Mouse (Mus musculus): Measurements from ENCODE around the gene 5730455P16Rik. TPM values are rescaled to one million over a fixed set of nuclear protein-coding genes. Genes with fewer than 3 reads are reported as not detected.
"Not testable (repeated sequence)": the region's sequence is repeated elsewhere in the genome, so short reads cannot be mapped to it uniquely, and the experiment has no call there.

5730455P16Rik gene
- 28.0 and 31.6 TPM in 2 replicates for polyA plus RNA-seq (2016; fragmentation: Nextera tagmentation; extraction: Ambion mirVana)

DNA sequence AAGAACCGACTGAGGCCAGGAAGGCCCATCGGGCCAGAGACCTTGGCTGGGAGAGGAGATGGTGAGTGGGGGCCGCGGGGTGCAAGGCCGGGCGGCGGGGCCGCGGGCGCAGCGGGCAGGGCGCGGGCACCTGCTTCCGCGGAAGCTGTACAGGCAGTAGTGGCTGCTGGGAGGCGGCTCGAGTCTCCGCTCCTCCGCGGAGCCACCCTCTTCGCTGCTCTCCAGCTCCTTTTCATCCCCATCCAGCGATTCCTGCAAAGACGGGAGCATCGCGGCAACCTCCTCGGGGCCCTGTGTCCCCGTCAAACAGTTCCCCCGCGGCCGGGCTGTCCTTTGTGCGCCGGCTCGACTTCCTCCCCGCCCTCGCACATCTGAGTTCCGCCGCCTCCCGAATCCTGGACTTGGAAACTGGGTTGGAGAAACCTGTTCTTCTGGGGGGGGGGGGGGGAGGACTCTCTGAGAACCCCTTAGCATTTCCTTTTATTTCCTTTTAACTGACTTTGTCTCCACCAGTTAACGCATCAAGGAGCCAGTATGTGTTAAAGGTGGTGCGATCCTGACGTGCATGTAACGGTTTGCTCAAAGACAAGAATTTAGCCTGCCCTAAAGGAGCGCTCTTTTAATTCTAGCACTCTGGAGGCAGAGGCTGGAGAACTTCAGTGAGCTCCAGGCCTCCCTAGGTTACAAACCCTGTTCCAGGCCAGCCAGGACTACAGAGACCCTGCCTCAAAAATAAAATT, at the start of gene 5730455P16Rik:
Gene 5730455P16Rik (minus strand): TSS at position 323 of the 740 bp plus-strand sequence.
- no peaks in the 10 kb centered on the region for H3K27me3 ChIP-seq (replicated peaks)
- WGBS: 3% methylated on average over 43 of the region's 43 CpGs
- peak within 1 kb of the TSS; percentile 70 for H3K4me2 ChIP-seq (replicated peaks)
- H3K9ac ChIP-seq: peak within 1 kb of the TSS; percentile 95
- no peaks in the 10 kb centered on the region for H3K9me3 ChIP-seq
- no peaks in the 10 kb centered on the region for H3K4me1 ChIP-seq
- ATAC-seq (ENCODE audit: low FRiP score, low read depth): peak; percentile 65; the same call in 1 of the 2 replicates
- H3K4me3 ChIP-seq: peak within 1 kb of the TSS; percentile 80
- H3K36me3 ChIP-seq: peaks cover 22% of the 10 kb centered on the region
- peak within 1 kb of the TSS; percentile 82 for H3K27ac ChIP-seq

DNA sequence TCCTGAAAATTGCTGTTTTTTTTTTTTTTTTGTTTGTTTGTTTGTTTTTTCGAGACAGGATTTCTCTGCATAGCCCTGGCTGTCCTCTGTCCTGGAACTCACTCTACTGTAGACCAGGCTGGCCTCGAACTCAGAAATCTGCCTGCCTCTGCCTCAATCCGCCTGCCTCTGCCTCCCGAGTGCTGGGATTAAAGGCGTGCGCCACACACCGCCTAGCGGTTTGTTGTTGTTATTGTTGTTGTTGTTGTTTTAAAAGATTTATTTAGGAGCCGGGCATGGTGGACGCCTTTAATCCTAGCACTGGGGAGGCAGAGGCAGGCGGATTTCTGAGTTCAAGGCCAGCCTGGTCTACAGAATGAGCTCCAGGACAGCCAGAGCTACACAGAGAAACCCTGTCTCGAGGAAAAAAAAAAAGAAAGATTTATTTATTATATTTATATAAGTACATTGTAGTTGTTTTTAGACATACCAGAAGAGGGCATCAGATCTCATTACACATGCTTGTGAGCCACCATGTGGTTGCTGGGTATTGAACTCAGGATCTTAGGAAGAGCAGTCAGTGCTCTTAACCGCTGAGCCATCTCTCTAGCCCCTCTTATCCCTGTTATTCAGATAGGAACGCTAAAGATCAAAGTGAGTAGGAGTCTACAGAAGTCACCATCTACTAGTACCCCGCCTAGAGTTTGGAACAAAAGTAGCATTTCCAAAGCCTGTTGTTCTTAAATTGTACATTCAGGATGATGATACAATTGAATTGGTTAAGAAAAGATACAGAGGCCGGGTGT, 48.4 kb upstream of the 5730455P16Rik start:
- WGBS: 82% methylated on average over 16 of the region's 16 CpGs
- not testable (repeated sequence) for H3K27ac ChIP-seq; H3K9ac ChIP-seq; H3K36me3 ChIP-seq; H3K9me3 ChIP-seq; H3K27me3 ChIP-seq (replicated peaks); H3K4me2 ChIP-seq (replicated peaks); H3K4me1 ChIP-seq; ATAC-seq (ENCODE audit: low FRiP score, low read depth); H3K4me3 ChIP-seq

DNA sequence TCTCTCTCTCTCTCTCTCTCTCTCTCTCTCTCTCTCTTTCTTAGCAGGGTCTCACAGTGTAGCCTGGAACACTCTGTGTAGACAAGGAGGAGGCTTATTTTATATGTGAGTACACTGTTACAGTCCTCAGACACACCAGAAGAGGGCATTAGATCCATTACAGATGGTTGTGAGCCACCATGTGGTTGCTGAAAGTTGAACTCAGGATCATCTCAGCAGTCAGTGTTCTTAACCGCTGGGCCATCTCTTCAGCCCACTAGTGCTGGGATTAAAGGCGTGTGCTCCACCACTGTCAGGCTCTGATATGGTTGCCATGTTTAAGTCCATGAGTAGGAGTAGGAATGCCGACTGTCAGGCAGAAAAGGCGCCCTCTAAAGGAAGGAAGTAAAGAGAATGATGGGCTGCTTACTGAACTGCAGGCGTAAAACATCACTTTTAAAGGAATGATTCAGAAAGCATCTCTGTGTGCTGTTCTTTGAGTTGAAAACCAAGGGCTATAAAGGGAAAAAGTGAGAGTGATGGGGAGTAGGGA, 47.5 kb upstream of the 5730455P16Rik start:
- Histone ChIP-seq H3K36me3 (no peaks in the 10 kb centered on the region), H3K4me2 (replicated peaks) (no peak overlapping the region), H3K4me3 (no peak overlapping the region), H3K9me3 (no peaks in the 10 kb centered on the region), H3K4me1 (peaks cover 8% of the 10 kb centered on the region), H3K27ac (no peak overlapping the region), H3K9ac (no peak overlapping the region), H3K27me3 (replicated peaks) (no peaks in the 10 kb centered on the region)
- no peak for ATAC-seq (ENCODE audit: low FRiP score, low read depth)
- WGBS: 67% methylated on average over 5 of the region's 5 CpGs

DNA sequence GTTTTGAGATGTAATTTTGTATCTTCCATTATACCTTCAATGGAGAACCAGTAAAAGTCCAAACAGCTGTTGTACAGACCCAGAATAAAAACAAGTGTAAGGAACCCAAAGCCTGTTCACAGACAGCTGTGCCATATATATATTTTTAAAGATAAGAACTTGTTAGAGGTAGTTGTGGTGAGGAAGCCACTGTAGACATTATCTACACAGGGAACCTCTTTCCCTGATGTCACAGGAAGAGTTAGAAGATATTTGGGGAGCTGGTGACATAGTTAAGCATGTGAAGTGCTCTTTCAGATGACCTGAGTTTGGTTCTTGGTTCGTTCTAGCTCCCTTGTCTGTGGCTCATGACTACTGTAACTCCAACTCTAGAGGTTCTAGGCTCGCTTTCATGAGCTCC, 46.9 kb upstream of the 5730455P16Rik start:
- H3K27me3 ChIP-seq (replicated peaks): no peaks in the 10 kb centered on the region
- H3K9ac ChIP-seq: no peak overlapping the region
- H3K4me3 ChIP-seq: no peak overlapping the region
- WGBS: 95% methylated on average over 2 of the region's 2 CpGs
- no peaks in the 10 kb centered on the region for H3K36me3 ChIP-seq
- H3K4me2 ChIP-seq (replicated peaks): no peak overlapping the region
- H3K9me3 ChIP-seq: no peaks in the 10 kb centered on the region
- H3K27ac ChIP-seq: no peak overlapping the region
- ATAC-seq (ENCODE audit: low FRiP score, low read depth): no peak
- H3K4me1 ChIP-seq: peaks cover 6% of the 10 kb centered on the region

DNA sequence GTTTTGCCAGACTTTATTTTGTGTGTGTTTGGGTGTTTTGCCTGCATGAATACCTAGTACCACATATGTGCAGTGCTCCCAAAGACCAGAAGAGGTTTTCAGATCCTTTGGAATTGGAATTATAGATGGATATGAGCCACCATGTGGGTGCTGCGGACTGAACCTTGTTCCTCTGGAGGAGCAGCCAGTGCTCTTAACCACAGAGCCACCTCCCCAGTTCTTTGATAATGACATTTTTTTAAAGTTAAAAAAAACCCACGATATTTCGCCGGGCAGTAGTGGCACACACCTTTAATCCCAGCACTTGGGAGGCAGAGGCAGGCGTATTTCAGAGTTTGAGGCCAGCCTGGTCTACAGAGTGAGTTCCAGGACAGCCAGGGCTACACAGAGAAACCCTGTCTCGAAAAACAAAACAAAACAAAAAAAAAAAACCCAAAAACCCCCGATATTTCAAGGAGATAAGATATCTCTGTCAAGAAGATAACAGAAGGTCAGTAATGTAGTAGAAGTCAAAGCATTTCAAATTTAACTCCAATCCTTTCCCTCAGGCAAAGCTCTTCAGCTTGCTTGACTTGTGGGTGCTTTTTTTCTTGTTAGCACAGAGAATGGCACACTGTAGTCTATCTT, 43.7 kb upstream of the 5730455P16Rik start:
- no peak for ATAC-seq (ENCODE audit: low FRiP score, low read depth)
- Histone ChIP-seq H3K36me3 (peaks cover 7% of the 10 kb centered on the region), H3K4me1 (no peaks in the 10 kb centered on the region), H3K9ac (no peak overlapping the region), H3K9me3 (0 out of 2 replicates have a peak, but pooled peaks cover 6% of the 10 kb centered on the region), H3K4me3 (no peak overlapping the region), H3K27me3 (replicated peaks) (no peaks in the 10 kb centered on the region), H3K27ac (no peak overlapping the region), H3K4me2 (replicated peaks) (no peak overlapping the region)
- WGBS: 89% methylated on average over 7 of the region's 7 CpGs

DNA sequence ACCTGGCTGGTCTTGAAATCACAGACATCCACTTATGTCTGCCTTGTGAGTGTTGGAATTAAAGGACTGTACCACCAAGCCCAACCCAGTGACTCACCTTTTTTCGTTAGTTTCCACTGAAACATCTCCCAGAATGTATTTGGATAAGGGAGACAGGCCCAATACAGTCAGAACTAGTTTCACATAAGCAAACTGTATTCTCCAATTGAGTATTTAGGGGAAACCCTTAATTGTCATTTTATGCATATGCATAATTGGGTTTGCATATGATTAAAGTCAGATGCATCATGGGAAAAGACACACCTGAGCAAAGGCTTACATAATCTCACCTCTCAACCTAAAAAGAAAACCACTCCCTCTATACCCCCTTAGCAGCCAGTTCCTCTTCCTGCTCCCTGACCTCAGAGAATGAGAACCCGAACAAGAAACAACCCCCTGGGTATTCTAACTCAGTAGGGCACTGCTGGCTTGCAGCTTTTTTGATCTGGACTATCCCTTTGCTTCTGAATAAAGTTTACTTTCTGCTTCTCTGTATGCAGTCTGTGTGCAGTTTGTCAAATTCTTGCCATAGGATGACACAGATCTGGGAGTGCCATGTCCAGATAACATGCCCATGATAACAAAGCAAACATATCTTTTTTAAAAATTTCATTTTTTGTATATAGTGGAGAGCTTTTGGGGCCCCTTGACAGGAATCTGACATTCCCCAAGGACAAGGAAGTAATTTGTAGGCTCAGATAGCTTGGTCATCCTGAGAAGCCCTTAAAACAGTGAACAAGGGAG, 42.6 kb upstream of the 5730455P16Rik start:
- Histone ChIP-seq H3K9ac (no peak overlapping the region), H3K9me3 (0 out of 2 replicates have a peak, but pooled peaks cover 6% of the 10 kb centered on the region), H3K36me3 (peaks cover 12% of the 10 kb centered on the region), H3K27me3 (replicated peaks) (no peaks in the 10 kb centered on the region), H3K4me2 (replicated peaks) (no peak overlapping the region), H3K4me3 (no peak overlapping the region), H3K4me1 (no peaks in the 10 kb centered on the region), H3K27ac (no peak overlapping the region)
- no peak for ATAC-seq (ENCODE audit: low FRiP score, low read depth)
- WGBS: 70% methylated on average over 2 of the region's 2 CpGs

GRCm38 (mm10) chr11:80419743-80420142, 41.9 kb upstream of the 5730455P16Rik start:
- Histone ChIP-seq H3K27me3 (replicated peaks) (no peaks in the 10 kb centered on the region), H3K4me3 (no peak overlapping the region), H3K4me2 (replicated peaks) (no peak overlapping the region), H3K9me3 (0 out of 2 replicates have a peak, but pooled peaks cover 6% of the 10 kb centered on the region), H3K36me3 (peaks cover 18% of the 10 kb centered on the region), H3K27ac (no peak overlapping the region), H3K9ac (no peak overlapping the region), H3K4me1 (no peaks in the 10 kb centered on the region)
- ATAC-seq (ENCODE audit: low FRiP score, low read depth): no peak
- 95% methylated on average over 1 of the region's 1 CpGs for whole genome bisulfite sequencing

GRCm38 (mm10) chr11:80417085-80417484, 39.3 kb upstream of the 5730455P16Rik start:
- 93% methylated on average over 5 of the region's 5 CpGs for WGBS
- H3K4me1 ChIP-seq: no peaks in the 10 kb centered on the region
- H3K27ac ChIP-seq: no peak overlapping the region
- no peak for ATAC-seq (ENCODE audit: low FRiP score, low read depth)
- 0 out of 2 replicates have a peak, but pooled peaks cover 6% of the 10 kb centered on the region for H3K9me3 ChIP-seq
- no peak overlapping the region for H3K4me3 ChIP-seq
- no peaks in the 10 kb centered on the region for H3K27me3 ChIP-seq (replicated peaks)
- H3K9ac ChIP-seq: no peak overlapping the region
- H3K4me2 ChIP-seq (replicated peaks): no peak overlapping the region
- H3K36me3 ChIP-seq: peaks cover 20% of the 10 kb centered on the region

GRCm38 (mm10) chr11:80410377-80410776, 32.5 kb upstream of the 5730455P16Rik start:
- H3K4me1 ChIP-seq: no peaks in the 10 kb centered on the region
- peaks cover 52% of the 10 kb centered on the region for H3K36me3 ChIP-seq
- no peaks in the 10 kb centered on the region for H3K9me3 ChIP-seq
- H3K9ac ChIP-seq: no peak overlapping the region
- no peak overlapping the region for H3K4me2 ChIP-seq (replicated peaks)
- WGBS: 90% methylated on average over 2 of the region's 2 CpGs
- H3K27me3 ChIP-seq (replicated peaks): no peaks in the 10 kb centered on the region
- no peak overlapping the region for H3K4me3 ChIP-seq
- no peak overlapping the region for H3K27ac ChIP-seq
- no peak for ATAC-seq (ENCODE audit: low FRiP score, low read depth)

- H3K9ac ChIP-seq; ATAC-seq (ENCODE audit: low FRiP score, low read depth); H3K27me3 ChIP-seq (replicated peaks); H3K9me3 ChIP-seq; H3K4me1 ChIP-seq; H3K27ac ChIP-seq; H3K4me3 ChIP-seq; H3K4me2 ChIP-seq (replicated peaks): not testable (repeated sequence)
- 98% methylated on average over 6 of the region's 6 CpGs for WGBS
- H3K36me3 ChIP-seq: peaks cover 61% of the 10 kb centered on the region
Measured at GRCm38 (mm10) chr11:80407878-80408277, 30.0 kb upstream of the 5730455P16Rik start.

- ATAC-seq (ENCODE audit: low FRiP score, low read depth): no peak
- 90% methylated on average over 4 of the region's 4 CpGs for WGBS
- H3K9ac ChIP-seq: no peak overlapping the region
- H3K4me2 ChIP-seq (replicated peaks): no peak overlapping the region
- no peak overlapping the region for H3K27ac ChIP-seq
- H3K4me3 ChIP-seq: no peak overlapping the region
- H3K9me3 ChIP-seq: no peaks in the 10 kb centered on the region
- H3K27me3 ChIP-seq (replicated peaks): no peaks in the 10 kb centered on the region
- peaks cover 71% of the 10 kb centered on the region for H3K36me3 ChIP-seq
- no peaks in the 10 kb centered on the region for H3K4me1 ChIP-seq
Measured at GRCm38 (mm10) chr11:80396617-80397016, 18.8 kb upstream of the 5730455P16Rik start.
